Mouse (Mus musculus) adrenal gland, adult 8-10 months (tissue): ENCODE results near the gene Scp2. TPM values are rescaled to one million over a fixed set of nuclear protein-coding genes. Genes with fewer than 3 reads are reported as not detected.
"Not testable (repeated sequence)": the region's sequence is repeated elsewhere in the genome, so short reads cannot be mapped to it uniquely, and the experiment has no call there.

ENCODE experiments used
- DNase-seq: peaks from one replicate; pipeline ENCODE4 v3.0.0; 2022
- total RNA-seq, 4 experiments: library from RNA; stranded (reverse); gene quantifications; 2 replicates each; pipeline ENCODE4 v1.2.4; 2022

Gene Scp2
- total RNA-seq, 4 experiments from 2014 or later = 204 to 358 (median 307) TPM

DNA sequence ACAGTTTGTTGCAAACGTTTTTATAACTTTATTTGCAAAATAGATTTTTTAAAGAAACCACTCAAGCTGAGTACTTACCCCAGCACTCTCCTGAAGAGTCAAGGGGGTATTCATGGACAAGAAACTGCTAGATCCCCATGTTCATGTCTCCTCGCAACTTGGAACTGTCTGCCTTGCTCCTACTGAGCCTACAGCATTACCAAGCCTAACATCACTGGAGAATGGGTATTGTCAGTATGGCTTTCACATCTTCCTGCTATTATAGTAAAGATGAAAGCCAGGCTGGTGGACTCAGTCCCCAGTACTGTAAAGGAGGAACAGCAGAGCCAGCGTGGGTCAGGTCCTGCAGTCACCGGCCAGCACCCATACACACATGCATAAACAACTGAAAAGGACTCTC, 48.5 kb downstream of the Scp2 start, which contains the start of gene Podn:
TSS of gene Podn (minus strand) at position 101 of the 400 bp plus-strand sequence.
- DNase-seq = no peak

DNA sequence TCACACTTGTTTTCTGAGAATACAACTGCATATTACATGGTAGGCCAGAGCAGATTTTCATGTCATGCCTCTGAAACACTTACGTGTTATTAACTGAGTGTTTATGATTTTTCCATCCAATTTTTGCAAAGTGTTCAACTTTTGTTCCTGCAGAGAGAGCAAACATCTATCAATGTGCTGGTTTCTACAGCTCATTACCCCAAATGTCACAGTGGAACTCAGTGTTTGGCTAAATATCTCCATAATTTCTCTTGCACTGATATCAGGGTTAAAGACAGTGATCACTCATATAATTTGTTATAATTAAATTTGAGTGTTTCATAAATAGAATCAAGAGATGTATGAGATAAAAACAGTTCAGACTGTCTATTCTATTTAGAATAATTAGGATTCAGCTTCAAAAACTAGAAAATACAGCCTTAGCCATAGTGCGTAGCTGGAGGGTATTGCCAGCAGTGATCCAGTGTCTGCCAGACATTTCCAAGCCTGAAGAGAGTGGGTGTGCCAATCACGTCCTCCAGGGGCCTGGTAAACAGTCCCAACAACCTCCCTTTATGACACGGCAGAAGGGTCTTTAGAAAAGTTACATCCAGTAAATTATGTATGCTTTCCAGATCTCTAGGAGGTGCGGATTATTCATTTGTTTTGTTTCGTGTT, 51.9 kb downstream of the Scp2 start:
- DNase-seq = no peak

DNA sequence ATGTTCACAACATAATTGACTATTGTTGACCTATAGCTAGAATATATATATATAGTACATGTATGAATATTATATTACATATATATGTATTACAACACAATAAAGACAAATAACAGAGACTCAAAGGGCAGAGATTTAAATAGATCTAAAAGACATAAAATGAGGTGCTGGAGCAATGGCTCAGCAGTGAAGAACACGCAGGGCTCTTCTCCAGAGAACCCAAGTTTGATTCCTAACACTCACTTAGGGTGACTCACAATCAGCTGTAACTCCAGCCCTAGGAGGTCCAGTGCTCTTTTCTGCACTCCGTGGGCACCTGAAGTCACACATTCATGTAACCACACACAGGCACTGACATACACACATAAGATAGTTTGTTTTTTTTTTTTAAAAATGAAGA, 60.8 kb downstream of the Scp2 start:
- DNase-seq = no peak

DNA sequence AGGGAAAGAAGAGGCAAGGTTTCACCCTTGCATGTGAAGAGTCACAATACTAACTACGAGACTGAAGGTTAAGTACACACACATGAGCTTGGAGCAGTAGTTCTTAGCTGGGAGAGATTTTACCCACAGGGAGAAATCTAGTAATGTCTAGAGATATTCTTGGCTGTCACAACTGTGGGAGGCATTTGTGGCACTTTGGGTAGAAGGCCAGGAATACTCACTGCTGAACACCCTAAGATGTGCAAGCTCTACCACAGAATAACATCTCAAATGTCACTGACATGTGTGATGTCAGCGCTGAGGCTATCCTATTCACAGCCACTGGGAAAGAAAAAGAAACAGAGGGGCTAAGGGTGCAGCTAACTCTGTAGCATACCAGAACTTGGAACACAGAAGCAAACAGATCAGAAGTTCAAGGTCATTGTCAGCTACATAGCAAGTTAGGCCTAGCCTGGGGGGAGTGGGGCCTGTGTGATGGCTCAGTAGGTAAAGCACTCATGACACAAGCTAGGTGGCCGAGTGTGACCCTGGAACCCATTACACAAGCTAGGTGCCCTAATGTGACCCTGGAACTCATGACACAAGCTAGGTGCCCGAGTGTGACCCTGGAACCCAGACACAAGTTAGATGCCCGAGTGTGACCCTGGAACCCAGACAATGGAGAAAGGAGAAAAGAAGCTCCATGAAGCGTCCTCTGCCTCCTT, 61.6 kb downstream of the Scp2 start:
- no peak for DNase-seq

DNA sequence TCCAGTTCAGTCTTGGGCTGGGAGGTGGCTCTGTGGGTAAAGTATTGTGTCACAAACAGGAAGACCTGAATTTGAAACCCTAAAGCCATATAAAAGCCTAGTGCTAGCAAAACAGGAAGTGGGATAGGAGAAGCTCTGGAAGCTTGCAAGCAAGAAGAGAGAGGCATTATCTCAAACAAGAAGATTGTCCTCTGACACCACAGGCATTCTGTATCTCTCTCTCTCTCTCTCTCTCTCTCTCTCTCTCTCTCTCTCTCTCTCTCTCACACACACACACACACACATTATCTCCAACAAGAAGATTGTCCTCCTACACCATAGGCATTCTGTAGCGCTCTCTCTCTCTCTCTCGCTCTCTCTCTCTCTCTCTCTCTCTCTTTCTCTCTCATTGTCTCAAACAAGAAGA, 62.4 kb downstream of the Scp2 start:
- DNase-seq = no peak

DNA sequence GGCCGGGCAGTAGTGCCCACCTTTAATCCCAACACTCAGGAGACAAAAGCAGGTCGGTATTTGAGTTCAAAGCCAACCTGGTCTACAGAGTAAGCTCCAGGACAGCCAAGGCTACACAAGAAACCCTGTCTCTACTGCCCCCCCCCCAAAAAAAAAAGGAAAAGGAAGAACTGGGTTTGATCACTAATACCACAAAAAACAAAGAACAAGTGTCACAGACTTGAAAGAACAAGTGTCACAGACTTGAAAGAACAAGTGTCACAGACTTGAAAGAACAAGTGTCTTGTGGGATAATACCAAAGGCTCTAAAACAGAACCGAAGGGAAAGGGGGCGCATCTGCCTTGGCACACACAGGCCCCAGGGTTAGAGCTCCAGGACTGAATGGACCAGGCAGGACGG, 63.9 kb downstream of the Scp2 start:
- no peak for DNase-seq

DNA sequence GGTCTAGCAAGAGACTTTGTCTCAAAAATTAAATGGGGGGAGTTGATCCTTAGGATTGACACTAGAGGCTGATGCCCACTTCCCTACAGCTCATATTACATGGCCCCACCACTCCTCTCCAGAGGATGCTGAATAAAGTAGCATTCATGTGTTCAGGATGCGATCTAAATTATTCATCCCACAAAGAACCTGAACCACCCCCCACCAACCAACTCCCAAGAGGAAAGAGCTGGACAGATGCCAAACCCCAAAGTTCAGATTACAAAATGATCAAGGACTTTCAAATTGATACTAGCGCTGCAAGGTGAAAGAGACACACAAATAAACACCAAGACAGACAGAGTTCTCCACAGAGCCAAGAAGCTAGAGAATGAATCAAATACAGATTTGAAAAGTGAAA, 65.0 kb downstream of the Scp2 start:
- no peak for DNase-seq

DNA sequence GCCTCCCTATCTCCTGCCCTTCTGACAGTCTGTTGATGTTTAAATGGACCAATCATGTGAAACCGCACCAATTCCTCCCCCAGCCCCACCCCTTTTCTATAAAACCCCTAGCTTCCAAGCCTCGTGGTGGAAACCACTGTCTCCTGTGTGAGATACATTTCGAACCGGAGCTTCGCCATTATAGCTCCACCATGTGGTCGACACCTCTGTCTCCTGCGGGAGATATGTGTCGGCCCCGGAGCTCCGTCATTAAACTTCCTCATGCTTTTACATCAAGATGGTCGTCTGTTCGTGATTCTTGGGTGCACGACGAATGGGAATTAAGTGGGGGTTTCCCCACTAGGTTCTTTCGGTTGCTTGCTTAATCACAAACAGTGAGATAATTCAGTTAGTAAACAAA, 65.6 kb downstream of the Scp2 start:
- not testable (repeated sequence) for DNase-seq

DNA sequence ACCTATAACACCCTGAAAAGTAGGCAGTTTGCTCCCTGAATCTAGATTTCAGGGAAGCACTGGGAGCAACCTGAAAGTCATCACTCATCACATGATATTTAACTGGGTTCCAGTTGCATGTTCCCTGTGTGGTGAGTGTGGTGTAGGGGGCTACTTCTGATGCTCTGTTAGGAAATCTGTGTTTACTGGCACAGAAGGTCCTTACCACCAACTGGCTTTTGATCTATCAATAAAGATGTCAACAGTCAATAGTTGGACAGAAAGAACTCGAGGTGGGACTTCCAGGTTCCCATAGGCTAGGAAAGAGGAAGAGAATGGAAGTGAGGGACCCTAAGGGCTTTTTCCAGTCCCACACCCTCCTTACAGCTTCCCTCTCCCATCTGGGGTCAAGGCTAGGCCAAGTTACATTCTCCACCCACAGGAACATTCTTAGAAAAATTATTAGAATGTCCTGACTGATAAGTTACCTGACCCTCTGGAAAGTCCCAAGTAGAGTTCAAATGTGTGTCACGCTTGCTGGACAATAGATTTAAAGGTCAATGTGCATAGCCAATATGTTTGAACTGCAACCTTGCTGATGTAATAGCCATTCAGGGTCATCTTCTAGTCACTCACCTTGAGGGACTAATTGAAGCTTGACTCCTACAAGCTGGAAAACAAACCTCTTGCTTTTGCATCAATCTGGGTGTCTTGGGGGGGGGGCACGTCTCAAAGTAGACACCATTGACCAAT, 67.4 kb downstream of the Scp2 start:
- DNase-seq = no peak

DNA sequence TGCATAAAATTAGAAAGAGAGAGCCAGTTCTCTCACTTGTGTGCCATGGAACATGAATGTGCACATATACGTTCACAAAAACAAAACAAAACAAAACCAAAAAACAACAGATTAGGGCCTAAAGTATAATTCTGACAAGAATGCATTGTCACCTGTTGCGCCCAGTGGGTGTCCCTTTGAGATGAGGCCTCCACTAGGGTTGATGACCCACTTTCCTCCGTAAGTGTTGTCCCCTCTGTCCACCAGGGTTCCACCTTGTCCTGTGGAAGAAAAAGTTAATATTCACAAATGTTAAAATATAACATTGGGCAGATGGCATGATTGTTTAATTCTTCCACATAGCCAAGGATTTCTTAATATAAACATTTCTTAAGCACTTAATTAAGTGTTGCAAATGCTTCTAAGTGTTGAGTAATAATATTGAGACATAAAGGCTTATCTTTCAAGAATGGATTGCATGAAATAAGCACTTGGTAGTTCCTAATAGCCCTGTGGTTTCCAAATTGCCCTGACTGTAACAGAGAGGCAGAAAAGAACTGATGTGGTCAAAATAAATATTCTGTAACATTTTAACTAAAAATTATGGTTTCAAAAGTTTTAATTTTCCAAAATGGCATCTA, 70.5 kb downstream of the Scp2 start:
- DNase-seq = no peak

DNA sequence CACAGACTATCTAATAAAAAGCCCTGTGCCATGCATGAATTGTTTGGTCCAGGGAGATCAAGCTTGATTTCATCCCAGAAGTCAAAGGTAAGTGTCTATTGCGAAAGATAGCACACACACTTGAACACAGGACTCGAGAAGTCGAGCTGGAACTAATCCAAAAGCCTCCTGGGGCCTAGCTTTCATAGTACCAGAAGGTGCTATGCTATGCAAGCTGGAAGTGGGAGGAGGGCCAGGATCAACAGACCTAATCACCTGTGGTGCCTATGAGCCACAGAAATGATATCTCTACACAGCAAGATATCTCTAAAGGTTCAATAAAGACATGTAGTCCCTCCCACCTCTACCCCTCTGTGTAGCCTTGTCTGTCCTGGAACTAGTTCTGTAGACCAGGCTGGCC, 72.7 kb downstream of the Scp2 start:
- no peak for DNase-seq

DNA sequence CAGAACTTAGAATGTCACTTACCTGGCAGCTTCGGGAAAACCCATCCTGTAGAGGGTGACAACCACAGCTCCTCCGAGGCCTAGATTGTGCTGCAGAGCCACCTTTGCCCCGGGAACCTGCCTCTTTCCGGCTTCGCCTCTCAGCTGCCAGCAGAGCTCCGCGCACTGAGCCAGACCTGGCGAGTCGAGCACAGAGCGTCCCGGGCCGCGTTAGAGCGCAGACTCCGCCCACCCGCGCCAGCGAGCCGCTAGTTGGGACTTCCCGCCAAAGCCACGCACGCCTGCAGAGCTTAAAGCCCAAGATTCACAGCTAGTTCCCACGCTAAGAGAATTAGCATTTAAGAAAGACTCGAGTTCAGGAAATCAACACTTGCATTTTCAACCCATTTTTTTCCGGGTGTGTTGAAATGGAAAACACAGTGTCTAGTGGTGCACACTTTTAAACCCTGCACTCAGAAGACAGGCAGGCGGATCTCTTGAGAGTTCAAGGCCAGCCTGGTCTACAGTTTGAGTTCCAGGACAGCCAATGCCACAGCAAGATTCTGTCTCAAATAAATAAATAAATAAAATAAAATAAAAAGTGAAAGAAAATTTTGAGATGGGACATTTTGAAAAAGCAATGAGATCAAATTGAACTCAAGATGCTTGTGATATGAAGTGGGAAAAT, 73.4 kb downstream of the Scp2 start:
- DNase-seq = peak; percentile 93

DNA sequence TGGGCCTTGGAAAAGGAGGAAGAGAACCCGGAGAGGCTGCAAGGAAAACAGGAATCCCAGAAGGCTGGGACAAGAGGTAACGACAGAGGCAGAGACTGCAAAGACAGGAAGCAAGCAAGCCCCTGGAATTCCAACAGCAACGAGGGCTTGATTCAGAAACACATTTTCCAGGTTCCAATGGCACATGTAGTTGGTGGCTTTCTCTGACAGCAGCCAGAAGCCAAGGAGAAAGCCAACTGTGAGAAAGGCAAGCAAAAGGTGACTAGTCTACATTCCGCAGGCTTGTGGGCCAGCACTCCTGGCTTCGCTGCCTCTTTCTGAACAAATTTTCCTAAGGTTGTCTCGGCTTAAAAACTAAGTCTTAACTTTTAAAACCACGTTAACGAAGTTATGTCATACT, 74.1 kb downstream of the Scp2 start:
- DNase-seq = no peak

DNA sequence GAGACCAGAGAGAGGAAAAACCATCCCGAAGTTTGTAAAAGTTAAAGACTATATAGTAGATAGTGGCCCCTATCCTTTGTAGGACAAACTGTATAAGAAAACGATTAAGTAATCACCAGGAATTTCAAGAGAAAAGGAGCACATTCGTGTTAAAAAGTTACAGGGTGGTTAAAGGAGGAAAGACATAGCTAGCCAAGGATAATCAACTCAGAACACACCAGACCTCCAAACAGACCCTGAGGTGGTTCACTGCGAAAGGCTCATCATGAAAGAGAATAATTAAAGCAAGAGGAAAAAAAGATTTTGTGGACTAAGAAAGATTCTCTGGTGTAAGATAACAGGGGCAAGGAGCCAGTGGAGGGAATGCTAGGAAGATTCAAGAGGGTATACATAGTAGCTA, 74.5 kb downstream of the Scp2 start:
- no peak for DNase-seq

DNA sequence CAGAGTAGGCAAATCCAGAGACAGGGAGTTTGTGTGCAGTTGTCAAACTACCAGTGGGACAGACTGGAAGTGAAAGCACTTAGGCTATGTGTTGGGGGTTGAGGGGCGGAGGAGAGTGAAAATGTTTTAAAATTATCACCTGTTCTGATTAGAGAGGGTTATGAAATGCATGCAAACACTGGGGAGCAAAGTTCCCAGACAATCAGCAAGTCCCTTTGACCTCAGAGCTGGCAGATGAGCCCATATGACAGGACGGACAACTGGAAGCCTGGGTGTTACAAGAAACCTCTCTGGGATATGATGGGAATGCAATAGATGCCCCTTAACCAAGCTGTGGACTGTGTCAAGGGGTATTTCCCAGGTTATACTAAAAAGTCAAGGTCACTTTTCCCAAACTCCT, 76.7 kb downstream of the Scp2 start:
- DNase-seq = no peak

DNA sequence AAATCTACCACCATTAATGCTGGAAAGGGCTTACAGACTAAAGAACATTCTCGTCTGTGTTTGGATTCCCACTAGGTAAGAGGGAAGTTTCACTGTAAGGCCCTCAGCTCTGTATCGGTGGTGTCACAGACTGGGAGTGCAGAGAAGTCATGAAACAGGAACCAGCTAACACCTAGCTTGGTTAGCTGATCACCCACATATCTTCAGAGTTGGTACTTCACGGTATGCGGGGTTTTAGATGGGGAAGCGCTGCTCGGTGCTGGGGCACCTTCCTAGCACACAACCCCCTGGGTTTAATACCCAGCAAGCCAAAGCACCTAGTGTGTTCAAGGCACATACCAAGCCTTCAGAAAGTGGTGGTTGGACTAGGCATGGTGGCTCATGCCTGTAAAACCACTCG, 77.5 kb downstream of the Scp2 start:
- DNase-seq = no peak

DNA sequence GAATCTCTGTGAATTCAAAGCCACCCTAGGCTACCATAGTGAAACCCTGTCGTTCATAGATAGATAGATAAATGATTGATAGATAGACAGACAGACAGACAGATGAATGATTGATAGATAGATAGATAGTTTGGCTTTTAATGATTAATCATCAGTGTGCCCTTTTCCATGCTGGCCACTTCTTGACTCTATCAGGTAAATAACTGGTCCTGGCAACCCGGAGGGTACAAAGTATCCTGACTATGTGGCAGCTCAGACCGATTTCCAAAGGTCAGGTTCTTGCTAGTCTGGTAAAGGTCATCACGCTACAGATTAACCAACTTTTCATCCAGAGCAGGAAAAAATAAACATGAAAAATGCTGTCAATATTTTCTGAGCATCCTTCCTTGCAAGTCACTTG, 78.2 kb downstream of the Scp2 start:
- DNase-seq = no peak

DNA sequence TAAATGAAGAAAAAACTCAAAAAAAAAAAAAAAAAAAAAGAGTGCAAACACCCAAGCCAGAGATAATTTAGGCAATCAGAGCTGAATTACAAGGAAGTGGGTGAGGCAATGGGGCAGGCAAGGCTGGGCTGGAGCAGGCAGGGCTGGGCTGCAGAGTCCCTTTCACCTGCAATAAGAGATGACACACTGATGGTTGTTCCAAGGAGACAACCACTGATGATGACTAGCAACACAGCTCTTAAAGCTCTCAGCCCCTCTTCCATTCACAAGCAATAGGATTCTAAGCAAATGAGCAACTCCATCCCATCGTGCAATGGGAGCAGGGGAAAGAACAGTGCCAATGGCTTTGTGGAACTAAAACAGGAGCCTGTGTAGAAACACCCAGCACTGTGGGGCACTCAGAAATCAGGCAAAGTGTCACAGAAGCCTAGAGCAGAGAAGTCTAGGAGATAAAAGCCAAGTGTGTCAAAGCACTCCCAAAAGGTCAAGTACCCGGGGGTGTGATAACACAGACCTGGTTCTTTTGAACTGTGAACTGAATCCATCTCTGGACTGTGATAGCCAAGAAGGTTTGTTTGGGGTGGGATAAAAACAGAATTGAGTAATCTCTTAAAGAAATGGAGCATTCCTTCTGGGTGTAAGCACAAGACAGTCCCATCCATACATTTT, 79.5 kb downstream of the Scp2 start:
- no peak for DNase-seq

DNA sequence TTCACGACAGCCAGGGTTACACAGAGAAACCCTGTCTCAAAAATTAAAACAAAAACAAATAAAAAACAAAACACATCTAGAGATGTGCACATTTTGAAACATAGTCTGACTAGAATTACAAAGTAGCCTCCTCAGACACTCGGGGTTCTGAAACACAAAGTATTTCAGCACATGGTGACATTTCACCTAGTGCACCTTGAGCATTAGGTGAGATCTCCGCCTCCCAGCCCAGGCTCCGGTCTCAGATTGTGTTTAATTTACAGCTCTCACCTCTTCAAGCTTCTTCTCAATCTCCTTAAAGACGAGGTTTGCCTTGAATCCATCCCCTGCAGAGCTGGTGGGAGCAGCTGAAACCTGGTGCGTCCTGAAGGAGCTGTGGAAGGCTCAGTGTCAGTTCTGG, 81.2 kb downstream of the Scp2 start:
- no peak for DNase-seq

DNA sequence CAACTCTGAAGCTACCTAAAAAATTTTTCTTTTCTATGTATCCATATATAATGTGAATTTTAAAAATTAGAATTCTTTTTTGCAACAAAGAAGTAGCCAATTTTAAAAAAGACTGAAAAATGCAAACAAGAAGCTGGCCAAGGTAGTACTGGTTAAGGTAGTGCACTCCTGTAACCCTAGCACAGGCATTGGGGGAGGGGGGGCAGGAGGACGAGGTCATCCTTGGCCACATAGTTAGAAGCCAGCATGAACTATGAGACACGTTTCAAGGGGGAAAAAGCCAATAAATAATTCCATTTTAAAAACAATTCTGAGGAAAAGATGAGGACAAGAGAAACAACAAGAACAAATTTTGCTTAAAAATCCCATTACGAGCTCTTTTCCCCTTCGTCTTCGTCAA, 82.3 kb downstream of the Scp2 start:
- no peak for DNase-seq

DNA sequence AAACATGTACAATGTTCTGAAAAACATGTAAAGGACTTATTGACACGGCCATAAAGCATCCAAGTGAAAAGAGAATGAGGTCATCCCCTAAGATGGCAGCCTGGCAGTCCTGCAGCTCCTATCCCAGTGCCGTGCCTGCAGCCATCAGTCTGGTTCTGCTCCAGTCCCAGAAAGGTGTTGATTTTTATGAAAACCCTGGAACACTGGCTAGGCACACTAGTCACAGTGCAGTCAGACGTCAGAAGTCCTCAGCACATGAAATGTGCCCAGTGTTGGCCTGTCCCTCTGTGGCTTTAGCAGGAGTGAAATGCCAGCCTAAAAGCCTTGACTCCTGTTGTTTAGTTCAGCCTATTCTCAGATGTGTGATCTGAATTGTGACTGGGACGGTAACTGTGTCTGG, 84.0 kb downstream of the Scp2 start:
- DNase-seq = no peak
